Mouse (Mus musculus) liver, embryonic 15.5 days (tissue): ENCODE data around the gene Zfp658. TPM values are rescaled to one million over a fixed set of nuclear protein-coding genes. Genes with fewer than 3 reads are reported as not detected.

ENCODE experiments used
- polyA plus RNA-seq: library from polyadenylated mRNA; unstranded; fragments of >200 nt; fragmentation: Nextera tagmentation; extraction: Ambion mirVana; gene quantifications from 2 replicates; pipeline ENCODE4 v1.2.1, GENCODE M21; 2015

Gene Zfp658
- polyA plus RNA-seq, 1 experiment from 2014 or later = 0.18 TPM

Other genes with a start within 250 kb of the Zfp658 start
- gene Zfp715, start 249.0 kb upstream of the Zfp658 start, polyA plus RNA-seq = 4.2 and 4.4 TPM in 2 replicates
- 1.8 TPM in 2 replicates for gene Siglecf, start 210.9 kb upstream of the Zfp658 start, polyA plus RNA-seq
- gene Siglecg, start 154.1 kb upstream of the Zfp658 start, polyA plus RNA-seq = 0.76 and 1.2 TPM in 2 replicates
- not detected in 2 replicates for gene Lim2, start 134.6 kb upstream of the Zfp658 start, polyA plus RNA-seq
- 17.0 and 17.5 TPM in 2 replicates for gene Nkg7, start 125.2 kb upstream of the Zfp658 start, polyA plus RNA-seq
- not detected in 2 replicates for gene Cldnd2, start 121.5 kb upstream of the Zfp658 start, polyA plus RNA-seq
- gene Etfb, start 118.2 kb upstream of the Zfp658 start, polyA plus RNA-seq = 283 and 325 TPM in 2 replicates
- not detected in 2 replicates for gene Gm45233, start 118.1 kb upstream of the Zfp658 start, polyA plus RNA-seq
- 1.0 and 1.5 TPM in 2 replicates for gene Vsig10l, start 99.1 kb upstream of the Zfp658 start, polyA plus RNA-seq
- gene Iglon5, start 72.2 kb upstream of the Zfp658 start, polyA plus RNA-seq = not detected in 2 replicates
- gene 4931406B18Rik, start 56.3 kb upstream of the Zfp658 start, polyA plus RNA-seq = not detected in 2 replicates
- gene Cd33, start 17.8 kb upstream of the Zfp658 start, polyA plus RNA-seq = 3.0 and 3.6 TPM in 2 replicates
- 2.0 and 2.2 TPM in 2 replicates for gene Zfp719, start 17.4 kb downstream of the Zfp658 start, polyA plus RNA-seq
- not detected in 2 replicates for gene Zfp819, start 44.9 kb downstream of the Zfp658 start, polyA plus RNA-seq
- gene Ceacam18, start 72.5 kb downstream of the Zfp658 start, polyA plus RNA-seq = 0.05 TPM in 1 of 2 replicates, not detected in the other
- 4.2 and 5.1 TPM in 2 replicates for gene Siglece, start 97.9 kb downstream of the Zfp658 start, polyA plus RNA-seq
- 4.1 and 5.3 TPM in 2 replicates for gene Ctu1, start 109.8 kb downstream of the Zfp658 start, polyA plus RNA-seq
- not detected in 2 replicates for gene Klk14, start 128.2 kb downstream of the Zfp658 start, polyA plus RNA-seq
- not detected in 2 replicates for gene Klk13, start 150.3 kb downstream of the Zfp658 start, polyA plus RNA-seq
- not detected in 2 replicates for gene Klk12, start 206.6 kb downstream of the Zfp658 start, polyA plus RNA-seq
- gene Klk11, start 212.3 kb downstream of the Zfp658 start, polyA plus RNA-seq = not detected in 2 replicates
- 0.06 and 0.10 TPM in 2 replicates for gene Klk10, start 218.8 kb downstream of the Zfp658 start, polyA plus RNA-seq
- gene Klk9, start 229.6 kb downstream of the Zfp658 start, polyA plus RNA-seq = not detected in 2 replicates
- gene Klk8, start 235.3 kb downstream of the Zfp658 start, polyA plus RNA-seq = 5.1 and 5.4 TPM in 2 replicates
- not detected in 2 replicates for gene Klk7, start 249.0 kb downstream of the Zfp658 start, polyA plus RNA-seq